Mouse (Mus musculus) limb, embryonic 10.5 days (tissue): ENCODE measurements around the gene Ankrd10. TPM values are rescaled to one million over a fixed set of nuclear protein-coding genes. Genes with fewer than 3 reads are reported as not detected.

Experiments used
- DNase-seq: peaks from one replicate; pipeline ENCODE4 v3.0.0-alpha.2; 2017; ENCODE audit warnings: low spot score
- H3K27ac ChIP-seq: fragments of 300-500 bp; sonication (generic); 2 replicates; pipeline ENCODE4 v1.5.1; 2016; ENCODE audit warnings: mild to moderate bottlenecking
- H3K27me3 ChIP-seq: fragments of 300-500 bp; sonication (generic); 2 replicates; pipeline ENCODE4 v1.6.1; 2016; ENCODE audit warnings: low read depth, mild to moderate bottlenecking; ENCODE audit not compliant: poor library complexity, severe bottlenecking
- H3K36me3 ChIP-seq: fragments of 300-500 bp; sonication (generic); 2 replicates; pipeline ENCODE4 v1.6.1; 2016; ENCODE audit warnings: mild to moderate bottlenecking, moderate library complexity
- H3K4me1 ChIP-seq: fragments of 300-500 bp; sonication (generic); 2 replicates; pipeline ENCODE4 v1.6.1; 2016
- H3K4me3 ChIP-seq: fragments of 300-500 bp; sonication (generic); 2 replicates; pipeline ENCODE4 v1.5.1; 2016; ENCODE audit warnings: mild to moderate bottlenecking, moderate library complexity
- H3K9me3 ChIP-seq: fragments of 300-500 bp; sonication (generic); replicated peaks from 2 replicates; pipeline ENCODE4 v1.6.1; 2016; ENCODE audit warnings: mild to moderate bottlenecking
- WGBS: fragments of 180-500 bp; shearing (Covaris S2); methylation state at CpG from one replicate; pipeline ENCODE4 v1.1.7; 2016; 5-methylcytosine and 5-hydroxymethylcytosine counted together
- polyA plus RNA-seq: library from polyadenylated mRNA; unstranded; fragments of >200 nt; fragmentation: Nextera tagmentation; extraction: Ambion mirVana; gene quantifications from 2 replicates; pipeline ENCODE4 v1.2.1, GENCODE M21; 2016

The Ankrd10 gene
- polyA plus RNA-seq, 1 experiment from 2014 or later = 157 TPM

DNA sequence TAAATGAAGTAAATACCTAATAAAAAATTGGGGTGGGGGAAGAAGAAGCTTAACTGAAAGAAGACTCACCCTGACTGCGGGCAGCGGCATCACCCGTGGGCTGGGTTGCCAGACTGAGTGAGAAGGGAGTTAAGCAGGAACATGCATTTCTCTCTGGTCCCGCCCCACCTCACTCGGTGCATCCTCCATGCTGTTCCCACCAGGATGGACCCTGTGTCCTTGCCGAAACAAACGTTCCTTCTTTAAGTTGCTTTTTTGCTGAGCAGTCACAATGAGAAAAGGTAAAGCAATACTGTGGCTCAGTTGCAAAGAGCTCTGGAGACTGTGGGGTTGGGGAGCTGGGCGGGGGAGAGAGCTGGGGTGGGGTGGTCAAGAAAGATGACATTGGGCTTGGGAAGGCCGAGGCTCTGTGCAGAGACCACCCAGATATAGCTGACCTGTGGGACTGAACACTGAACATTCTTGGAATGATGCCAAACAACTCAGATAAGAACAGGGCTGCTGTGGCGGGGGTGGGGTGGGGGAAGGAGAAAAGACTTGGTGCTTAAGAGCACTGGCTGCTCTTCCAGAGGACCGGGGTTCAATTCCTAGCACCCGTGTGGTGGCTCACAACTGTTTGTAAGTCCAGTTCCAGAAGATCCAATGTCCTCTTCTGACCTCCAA, 42.2 kb downstream of the Ankrd10 start:
- Histone ChIP-seq H3K36me3 (no peaks in the 10 kb centered on the region), H3K4me3 (no peak overlapping the region), H3K4me1 (peaks cover 8% of the 10 kb centered on the region), H3K27ac (no peak overlapping the region), H3K27me3 (no peaks in the 10 kb centered on the region), H3K9me3 (no peaks in the 10 kb centered on the region)
- 81% methylated on average over 12 of the region's 12 CpGs for WGBS
- no peak for DNase-seq

GRCm38 (mm10) chr8:11592296-11592695, 43.3 kb downstream of the Ankrd10 start:
- no peak for DNase-seq
- H3K4me3 ChIP-seq = no peak overlapping the region
- H3K27ac ChIP-seq = peak overlapping the region; percentile 12; the same call in 1 of the 2 replicates
- H3K4me1 ChIP-seq = peaks cover 13% of the 10 kb centered on the region
- no peaks in the 10 kb centered on the region for H3K9me3 ChIP-seq
- H3K36me3 ChIP-seq = no peaks in the 10 kb centered on the region
- H3K27me3 ChIP-seq = no peaks in the 10 kb centered on the region
- WGBS = 51% methylated on average over 13 of the region's 13 CpGs

DNA sequence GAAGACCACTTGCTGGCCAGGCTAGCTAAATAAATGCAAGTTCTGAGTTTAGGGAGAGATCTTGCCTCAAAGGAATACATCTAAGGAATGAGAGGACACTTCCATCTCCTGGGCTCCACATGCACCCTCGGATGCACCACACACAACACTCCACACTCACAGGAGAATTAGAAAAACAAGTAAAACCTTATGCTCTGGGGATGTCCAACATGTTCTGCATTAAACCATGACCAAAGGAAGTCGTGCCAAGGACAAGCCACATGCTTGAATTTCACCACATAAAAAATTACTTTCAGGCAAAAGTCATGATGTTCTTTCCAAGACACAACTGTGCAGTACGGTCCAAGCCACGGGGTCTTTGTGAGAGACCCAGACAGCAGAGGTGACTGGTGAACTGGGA, 43.7 kb downstream of the Ankrd10 start:
- Histone ChIP-seq H3K27me3 (no peaks in the 10 kb centered on the region), H3K4me3 (no peak overlapping the region), H3K27ac (peak overlapping the region; percentile 12; the same call in 1 of the 2 replicates), H3K4me1 (peaks cover 18% of the 10 kb centered on the region), H3K36me3 (no peaks in the 10 kb centered on the region), H3K9me3 (no peaks in the 10 kb centered on the region)
- DNase-seq = no peak
- 84% methylated on average over 4 of the region's 4 CpGs for WGBS

- Histone ChIP-seq H3K27me3 (no peaks in the 10 kb centered on the region), H3K4me1 (peaks cover 30% of the 10 kb centered on the region), H3K27ac (peak overlapping the region; percentile 96), H3K4me3 (peak overlapping the region; percentile 40; the same call in 1 of the 2 replicates), H3K36me3 (peaks cover 12% of the 10 kb centered on the region), H3K9me3 (peaks cover 5% of the 10 kb centered on the region; the same call in 1 of the 2 replicates)
- no peak for DNase-seq
- 15% methylated on average over 2 of the region's 2 CpGs for WGBS
Observed at GRCm38 (mm10) chr8:11586374-11586745, 49.2 kb downstream of the Ankrd10 start.

DNA sequence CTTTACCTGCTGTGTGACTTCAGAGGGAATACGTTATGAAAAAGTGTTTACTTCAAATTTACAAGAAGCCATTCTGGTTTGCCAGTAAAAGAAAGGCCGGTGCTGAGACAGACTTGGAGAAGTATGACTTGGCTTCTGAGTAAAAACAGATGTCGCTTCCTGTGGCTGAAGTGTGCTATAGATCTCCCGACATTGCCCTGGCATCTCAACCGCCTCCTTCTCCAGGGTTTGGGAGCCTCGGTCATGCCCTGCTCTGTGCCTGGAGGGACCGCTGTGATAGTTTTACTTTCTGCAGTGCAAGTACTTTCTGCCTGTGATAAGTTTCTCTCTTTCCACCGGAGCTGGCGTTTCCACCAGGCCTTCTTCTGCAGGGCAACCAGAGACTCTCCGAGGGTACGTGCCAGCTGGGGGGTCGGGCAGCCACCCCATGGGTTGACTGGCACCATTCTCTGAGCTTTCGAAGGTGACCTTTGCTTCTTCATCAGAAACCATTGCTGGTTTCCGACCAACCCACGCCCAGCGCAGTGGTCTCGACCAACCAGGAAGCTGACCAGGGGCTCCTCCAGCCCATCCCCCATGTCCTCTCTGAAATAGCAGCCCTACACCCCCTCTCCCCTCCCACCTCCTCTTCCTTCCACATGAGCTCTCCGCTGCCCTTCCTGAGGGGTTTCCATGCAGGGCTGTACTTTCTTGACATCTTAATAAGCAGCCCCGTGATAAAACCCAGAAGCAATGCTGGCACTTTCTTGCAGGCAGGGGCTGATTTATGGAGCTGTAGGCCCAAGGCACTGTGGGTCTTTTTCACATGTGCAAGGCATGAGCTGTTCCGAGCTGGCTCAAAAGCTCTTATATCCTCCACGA, 49.8 kb downstream of the Ankrd10 start:
- H3K27me3 ChIP-seq = no peaks in the 10 kb centered on the region
- peaks cover 5% of the 10 kb centered on the region; the same call in 1 of the 2 replicates for H3K9me3 ChIP-seq
- H3K4me3 ChIP-seq = peak overlapping the region; percentile 40
- H3K4me1 ChIP-seq = peaks cover 30% of the 10 kb centered on the region
- H3K36me3 ChIP-seq = peaks cover 12% of the 10 kb centered on the region
- WGBS = 36% methylated on average over 21 of the region's 21 CpGs
- H3K27ac ChIP-seq = peak overlapping the region; percentile 96
- peak; percentile 80 for DNase-seq

- 70% methylated on average over 16 of the region's 16 CpGs for WGBS
- Histone ChIP-seq H3K36me3 (peaks cover 9% of the 10 kb centered on the region; the same call in 1 of the 2 replicates), H3K4me3 (no peak overlapping the region), H3K27me3 (no peaks in the 10 kb centered on the region), H3K27ac (peak overlapping the region; percentile 79), H3K4me1 (peaks cover 42% of the 10 kb centered on the region), H3K9me3 (no peaks in the 10 kb centered on the region)
- DNase-seq = no peak
Observed at GRCm38 (mm10) chr8:11575604-11576384, 59.8 kb downstream of the Ankrd10 start.

GRCm38 (mm10) chr8:11574911-11575603, 60.5 kb downstream of the Ankrd10 start:
- Histone ChIP-seq H3K36me3 (peaks cover 15% of the 10 kb centered on the region; the same call in 1 of the 2 replicates), H3K4me1 (peaks cover 44% of the 10 kb centered on the region), H3K9me3 (no peaks in the 10 kb centered on the region), H3K27ac (peak overlapping the region; percentile 79), H3K27me3 (no peaks in the 10 kb centered on the region), H3K4me3 (no peak overlapping the region)
- DNase-seq = no peak
- WGBS = 77% methylated on average over 9 of the region's 9 CpGs

GRCm38 (mm10) chr8:11572428-11572827, 63.1 kb downstream of the Ankrd10 start:
- 86% methylated on average over 6 of the region's 6 CpGs for WGBS

GRCm38 (mm10) chr8:11571950-11572349, 63.6 kb downstream of the Ankrd10 start:
- Histone ChIP-seq H3K36me3 (peaks cover 38% of the 10 kb centered on the region), H3K27ac (0 out of 2 replicates have a peak overlapping the region, but pooled peaks have one; percentile 62), H3K4me1 (peaks cover 58% of the 10 kb centered on the region), H3K27me3 (no peaks in the 10 kb centered on the region), H3K4me3 (no peak overlapping the region), H3K9me3 (no peaks in the 10 kb centered on the region)
- no peak for DNase-seq
- WGBS = 90% methylated on average over 10 of the region's 10 CpGs

More at GRCm38 (mm10) chr8:11572428-11572827, 63.1 kb downstream of the Ankrd10 start:
- Histone ChIP-seq H3K4me1 (peaks cover 58% of the 10 kb centered on the region), H3K4me3 (no peak overlapping the region), H3K27ac (0 out of 2 replicates have a peak overlapping the region, but pooled peaks have one; percentile 7), H3K9me3 (no peaks in the 10 kb centered on the region), H3K27me3 (no peaks in the 10 kb centered on the region), H3K36me3 (peaks cover 33% of the 10 kb centered on the region)
- no peak for DNase-seq

DNA sequence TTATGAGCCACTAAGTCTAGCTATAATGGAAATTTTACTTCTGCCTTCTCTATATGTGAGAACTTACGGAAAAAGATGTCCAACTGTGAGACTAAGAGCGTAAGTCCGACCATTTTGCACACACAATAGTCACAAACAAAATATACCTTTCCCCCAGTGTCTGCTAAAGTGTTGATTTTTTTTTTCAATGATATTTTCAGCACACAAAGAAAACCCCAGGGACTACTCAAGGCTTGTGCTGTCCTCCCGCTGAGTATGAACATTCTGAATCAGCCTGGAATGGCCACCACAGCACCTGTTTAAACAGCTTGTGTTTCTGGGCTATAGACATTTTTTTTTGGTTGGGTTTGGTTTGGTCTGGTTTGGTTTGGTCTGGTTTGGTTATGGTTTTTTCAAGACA, 64.8 kb downstream of the Ankrd10 start:
- peaks cover 50% of the 10 kb centered on the region for H3K4me1 ChIP-seq
- no peak for DNase-seq
- H3K27me3 ChIP-seq = no peaks in the 10 kb centered on the region
- H3K4me3 ChIP-seq = no peak overlapping the region
- peaks cover 50% of the 10 kb centered on the region for H3K36me3 ChIP-seq
- H3K27ac ChIP-seq = no peak overlapping the region
- H3K9me3 ChIP-seq = no peaks in the 10 kb centered on the region
- 98% methylated on average over 4 of the region's 4 CpGs for WGBS

GRCm38 (mm10) chr8:11569260-11570097, 66.1 kb downstream of the Ankrd10 start:
- no peak overlapping the region for H3K4me3 ChIP-seq
- H3K27me3 ChIP-seq = no peaks in the 10 kb centered on the region
- peaks cover 37% of the 10 kb centered on the region for H3K4me1 ChIP-seq
- no peak for DNase-seq
- 0 out of 2 replicates have a peak, but pooled peaks cover 1% of the 10 kb centered on the region for H3K9me3 ChIP-seq
- H3K36me3 ChIP-seq = peaks cover 63% of the 10 kb centered on the region
- WGBS = 62% methylated on average over 22 of the region's 22 CpGs
- peak overlapping the region; percentile 70 for H3K27ac ChIP-seq
